Mouse (Mus musculus): ENCODE data around the gene Hsp90ab1. TPM values are rescaled to one million over a fixed set of nuclear protein-coding genes. Genes with fewer than 3 reads are reported as not detected.

Gene Hsp90ab1
- polyA plus RNA-seq, 2 experiments: 951 to 1,382 TPM

GRCm38 (mm10) chr17:45599446-45600242 is 26.6 kb upstream of the Hsp90ab1 start, which contains the start of gene Slc29a1:
Gene Slc29a1, minus strand, starts transcription at chr17:45599606.
- Histone ChIP-seq H3K36me3 (ENCODE audit: control insufficient read depth, insufficient read depth, low read length) (no peaks in the 10 kb centered on the region), H3K4me1 (ENCODE audit: control insufficient read depth, insufficient read depth, low read length) (peaks cover 22% of the 10 kb centered on the region), H3K9me3 (ENCODE audit: control insufficient read depth, low read length) (no peaks in the 10 kb centered on the region), H3K4me2 (replicated peaks; ENCODE audit: low read depth, low read length, severe bottlenecking) (peak within 1 kb of the TSS; percentile 56), H3K27me3 (ENCODE audit: control insufficient read depth, insufficient read depth, low read length) (0 out of 2 replicates have a peak, but pooled peaks cover 18% of the 10 kb centered on the region), H3K9ac (ENCODE audit: low read depth, low read length, severe bottlenecking) (peak within 1 kb of the TSS; percentile 12; the same call in 1 of the 2 replicates), H3K4me3 (replicated peaks; ENCODE audit: low read length) (peak within 1 kb of the TSS; percentile 31), H3K27ac (replicated peaks; ENCODE audit: low read depth, low read length) (no peak within 1 kb of the TSS)
- ATAC-seq (ENCODE audit: low FRiP score, low read depth) (peak; percentile 30; the same call in 1 of the 2 replicates), DNase-seq (ENCODE audit: low spot score) (no peak)
- WGBS: 18% methylated on average over 31 of the region's 32 CpGs
- TF ChIP-seq POLR2A (IDR thresholded peaks at IDR 0.05; ENCODE audit: borderline replicate concordance, extremely low read depth, insufficient read depth, insufficient read length): no peak

GRCm38 (mm10) chr17:45598891-45599290 is 25.8 kb upstream of the Hsp90ab1 start:
- H3K36me3 ChIP-seq (ENCODE audit: control insufficient read depth, insufficient read depth, low read length): no peaks in the 10 kb centered on the region
- 63% methylated on average over 3 of the region's 3 CpGs for WGBS
- TF ChIP-seq POLR2A (IDR thresholded peaks at IDR 0.05; ENCODE audit: borderline replicate concordance, extremely low read depth, insufficient read depth, insufficient read length): no peak
- H3K4me2 ChIP-seq (replicated peaks; ENCODE audit: low read depth, low read length, severe bottlenecking): peak overlapping the region; percentile 56; the same call in 1 of the 2 replicates
- no peak overlapping the region for H3K9ac ChIP-seq (ENCODE audit: low read depth, low read length, severe bottlenecking)
- DNase-seq (ENCODE audit: low spot score): no peak
- H3K27ac ChIP-seq (replicated peaks; ENCODE audit: low read depth, low read length): no peak overlapping the region
- H3K9me3 ChIP-seq (ENCODE audit: control insufficient read depth, low read length): no peaks in the 10 kb centered on the region
- peaks cover 28% of the 10 kb centered on the region for H3K4me1 ChIP-seq (ENCODE audit: control insufficient read depth, insufficient read depth, low read length)
- peak overlapping the region; percentile 31; the same call in 1 of the 2 replicates for H3K4me3 ChIP-seq (replicated peaks; ENCODE audit: low read length)
- no peak for ATAC-seq (ENCODE audit: low FRiP score, low read depth)
- H3K27me3 ChIP-seq (ENCODE audit: control insufficient read depth, insufficient read depth, low read length): 0 out of 2 replicates have a peak, but pooled peaks cover 18% of the 10 kb centered on the region

GRCm38 (mm10) chr17:45598376-45598775 is 25.3 kb upstream of the Hsp90ab1 start:
- Histone ChIP-seq H3K36me3 (ENCODE audit: control insufficient read depth, insufficient read depth, low read length) (no peaks in the 10 kb centered on the region), H3K27me3 (ENCODE audit: control insufficient read depth, insufficient read depth, low read length) (0 out of 2 replicates have a peak, but pooled peaks cover 18% of the 10 kb centered on the region), H3K27ac (replicated peaks; ENCODE audit: low read depth, low read length) (no peak overlapping the region), H3K4me1 (ENCODE audit: control insufficient read depth, insufficient read depth, low read length) (peaks cover 32% of the 10 kb centered on the region), H3K9ac (ENCODE audit: low read depth, low read length, severe bottlenecking) (no peak overlapping the region), H3K4me3 (replicated peaks; ENCODE audit: low read length) (no peak overlapping the region), H3K4me2 (replicated peaks; ENCODE audit: low read depth, low read length, severe bottlenecking) (no peak overlapping the region), H3K9me3 (ENCODE audit: control insufficient read depth, low read length) (no peaks in the 10 kb centered on the region)
- DNase-seq (ENCODE audit: low spot score) (no peak), ATAC-seq (ENCODE audit: low FRiP score, low read depth) (no peak)
- WGBS: 79% methylated on average over 2 of the region's 2 CpGs
- no peak for TF ChIP-seq POLR2A (IDR thresholded peaks at IDR 0.05; ENCODE audit: borderline replicate concordance, extremely low read depth, insufficient read depth, insufficient read length)

- ATAC-seq (ENCODE audit: low FRiP score, low read depth) (no peak), DNase-seq (ENCODE audit: low spot score) (no peak)
- no peak overlapping the region for H3K4me3 ChIP-seq (replicated peaks; ENCODE audit: low read length)
These were observed 24.7 kb upstream of the Hsp90ab1 start for GRCm38 (mm10) chr17:45597787-45598186.

GRCm38 (mm10) chr17:45596631-45597396 is 23.7 kb upstream of the Hsp90ab1 start:
- Histone ChIP-seq H3K9me3 (ENCODE audit: control insufficient read depth, low read length) (no peaks in the 10 kb centered on the region), H3K27me3 (ENCODE audit: control insufficient read depth, insufficient read depth, low read length) (0 out of 2 replicates have a peak, but pooled peaks cover 17% of the 10 kb centered on the region), H3K9ac (ENCODE audit: low read depth, low read length, severe bottlenecking) (0 out of 2 replicates have a peak overlapping the region, but pooled peaks have one; percentile 55), H3K4me3 (replicated peaks; ENCODE audit: low read length) (no peak overlapping the region), H3K36me3 (ENCODE audit: control insufficient read depth, insufficient read depth, low read length) (no peaks in the 10 kb centered on the region), H3K27ac (replicated peaks; ENCODE audit: low read depth, low read length) (peak overlapping the region; percentile 19; the same call in 1 of the 2 replicates), H3K4me2 (replicated peaks; ENCODE audit: low read depth, low read length, severe bottlenecking) (peak overlapping the region; percentile 88; the same call in 1 of the 2 replicates), H3K4me1 (ENCODE audit: control insufficient read depth, insufficient read depth, low read length) (peaks cover 43% of the 10 kb centered on the region)
- WGBS: 28% methylated on average over 11 of the region's 11 CpGs
- TF ChIP-seq POLR2A (IDR thresholded peaks at IDR 0.05; ENCODE audit: borderline replicate concordance, extremely low read depth, insufficient read depth, insufficient read length): no peak
- ATAC-seq (ENCODE audit: low FRiP score, low read depth): peak; percentile 38; the same call in 1 of the 2 replicates
- DNase-seq (ENCODE audit: low spot score): no peak

More at GRCm38 (mm10) chr17:45597787-45598186, 24.7 kb upstream of the Hsp90ab1 start:
- no peak overlapping the region for H3K4me2 ChIP-seq (replicated peaks; ENCODE audit: low read depth, low read length, severe bottlenecking)
- 0 out of 2 replicates have a peak, but pooled peaks cover 18% of the 10 kb centered on the region for H3K27me3 ChIP-seq (ENCODE audit: control insufficient read depth, insufficient read depth, low read length)
- no peak overlapping the region for H3K27ac ChIP-seq (replicated peaks; ENCODE audit: low read depth, low read length)
- H3K4me1 ChIP-seq (ENCODE audit: control insufficient read depth, insufficient read depth, low read length): peaks cover 34% of the 10 kb centered on the region
- WGBS: 28% methylated on average over 3 of the region's 3 CpGs
- no peaks in the 10 kb centered on the region for H3K36me3 ChIP-seq (ENCODE audit: control insufficient read depth, insufficient read depth, low read length)
- H3K9me3 ChIP-seq (ENCODE audit: control insufficient read depth, low read length): no peaks in the 10 kb centered on the region
- no peak for TF ChIP-seq POLR2A (IDR thresholded peaks at IDR 0.05; ENCODE audit: borderline replicate concordance, extremely low read depth, insufficient read depth, insufficient read length)
- H3K9ac ChIP-seq (ENCODE audit: low read depth, low read length, severe bottlenecking): no peak overlapping the region

Data from limb, embryonic 14.5 days (tissue).